Mouse (Mus musculus): ENCODE measurements at regions not wholly inside any gene's neighbourhood (a gene's known extent, or its start where the extent isn't known, plus 50 kb on each side); places are given as distances from the start of the nearest gene placed in this dataset.
A peak's percentile ranks its signal among the peaks of the same experiment; 100 is the strongest.

DNA sequence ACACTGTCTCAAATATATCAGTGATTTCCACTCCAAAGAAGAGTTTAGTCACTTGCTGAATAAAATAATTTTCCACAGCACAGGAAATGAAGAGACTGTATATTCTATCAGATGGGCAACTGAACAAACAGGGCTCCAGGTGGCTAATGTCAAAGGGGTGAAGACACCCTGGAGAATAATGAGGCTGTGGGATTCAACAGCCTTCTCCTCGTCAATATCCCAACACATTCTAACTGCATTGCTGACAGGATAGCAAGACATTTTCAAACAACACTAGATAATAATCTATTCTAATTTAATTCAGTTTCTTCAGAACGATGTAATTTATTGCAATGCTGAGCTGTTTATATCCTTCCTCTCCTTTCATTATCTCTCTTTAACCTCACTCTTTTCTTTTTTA is 134.4 kb upstream of the Klhl13 start:
- DNase-seq: no peak

DNA sequence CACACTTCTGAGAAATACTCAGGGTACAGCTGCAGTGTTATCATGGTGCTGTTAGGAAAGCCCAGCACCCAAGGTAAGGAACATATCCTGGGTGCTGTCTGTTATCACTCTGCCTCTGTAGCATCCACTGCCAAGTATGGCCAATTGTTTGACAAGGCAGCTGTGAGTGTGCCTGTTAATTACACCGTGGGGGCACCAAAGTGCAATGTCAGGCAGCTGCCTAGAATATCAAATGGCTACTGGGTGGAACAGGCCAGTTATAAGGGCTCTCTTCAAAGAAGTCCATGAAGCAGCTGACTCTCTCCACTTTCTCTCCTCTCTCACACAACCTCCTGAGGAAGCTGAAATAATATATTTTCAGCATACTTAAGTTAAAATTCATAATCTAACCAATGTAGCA is 130.3 kb upstream of the Klhl13 start:
- DNase-seq: no peak

DNA sequence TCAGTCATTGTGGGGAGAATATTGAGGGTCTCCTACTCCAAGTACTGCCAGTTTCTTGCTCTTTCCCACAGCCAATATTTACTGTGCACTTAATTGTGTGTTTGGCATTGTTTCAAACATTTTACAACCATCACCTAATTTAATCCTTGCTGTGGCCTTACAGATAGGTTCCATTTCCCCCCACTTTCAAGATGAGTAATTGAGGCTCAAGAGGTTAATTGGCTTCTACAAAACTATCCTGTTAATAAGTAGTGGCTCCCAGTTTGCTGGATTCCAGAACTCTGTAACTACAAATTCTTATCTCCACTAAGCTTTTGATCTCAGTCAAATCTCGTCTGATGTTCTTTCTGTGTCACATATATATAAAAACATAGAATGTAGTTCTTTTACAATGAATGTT is 112.0 kb upstream of the Klhl13 start:
- no peak for DNase-seq

DNA sequence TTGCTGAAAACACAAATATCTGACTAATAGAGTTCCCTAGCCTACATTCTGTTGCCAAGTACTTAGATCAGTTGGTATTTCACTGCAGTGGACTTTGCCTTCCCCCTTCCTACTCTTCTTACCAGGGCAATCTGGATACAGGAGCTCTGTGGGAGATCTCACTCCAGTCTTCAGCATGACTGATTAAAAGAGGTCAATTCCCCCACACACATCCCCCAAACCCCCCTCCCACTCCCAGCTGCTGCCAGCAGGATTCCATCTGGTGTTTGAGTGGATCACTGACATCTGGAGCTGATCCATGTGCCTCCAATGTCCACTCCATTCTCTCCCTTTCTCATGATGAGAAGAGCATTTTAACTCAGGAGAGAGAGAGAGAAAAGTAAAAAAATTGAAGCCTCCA is 101.1 kb upstream of the Klhl13 start:
- DNase-seq: no peak

DNA sequence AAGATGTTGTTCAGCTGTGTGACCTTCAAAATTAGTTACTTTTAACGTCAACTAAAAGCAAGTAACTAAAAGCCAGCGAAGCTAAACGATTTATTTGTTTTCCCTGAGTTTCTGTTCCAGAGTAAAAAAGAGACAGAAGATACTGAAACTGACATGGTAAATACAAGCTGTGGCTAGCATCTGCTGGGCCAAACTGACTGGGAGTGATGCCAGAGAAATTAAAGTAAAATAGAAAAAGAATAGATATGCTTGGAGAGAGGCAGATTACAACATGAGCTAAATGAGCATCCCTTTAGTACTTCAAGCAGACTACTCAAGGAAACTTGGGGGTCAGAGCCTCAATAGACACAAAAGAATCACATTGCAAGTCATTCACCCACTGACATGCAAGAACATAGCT is 88.7 kb upstream of the Klhl13 start:
- DNase-seq: peak; percentile 9

DNA sequence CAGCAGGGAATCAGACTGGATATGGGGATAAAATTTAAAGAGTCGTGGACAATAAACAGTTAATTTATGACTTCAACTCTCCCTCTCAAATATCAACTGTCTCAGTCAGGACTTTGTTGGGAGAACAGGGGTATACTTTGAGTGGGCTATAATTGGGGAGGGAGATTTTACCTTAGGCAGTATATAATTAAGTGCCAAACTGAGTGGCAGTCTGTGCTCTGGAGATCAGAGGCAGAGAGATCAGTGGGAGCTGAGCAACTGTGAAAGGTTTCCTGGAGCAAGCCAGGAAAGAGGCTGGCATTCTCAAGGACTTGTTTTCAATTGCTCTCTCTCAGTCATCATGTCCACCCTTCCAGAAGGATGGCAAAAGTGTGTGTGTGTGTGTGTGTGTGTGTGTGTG is 57.9 kb upstream of the Klhl13 start:
- DNase-seq: no peak

DNA sequence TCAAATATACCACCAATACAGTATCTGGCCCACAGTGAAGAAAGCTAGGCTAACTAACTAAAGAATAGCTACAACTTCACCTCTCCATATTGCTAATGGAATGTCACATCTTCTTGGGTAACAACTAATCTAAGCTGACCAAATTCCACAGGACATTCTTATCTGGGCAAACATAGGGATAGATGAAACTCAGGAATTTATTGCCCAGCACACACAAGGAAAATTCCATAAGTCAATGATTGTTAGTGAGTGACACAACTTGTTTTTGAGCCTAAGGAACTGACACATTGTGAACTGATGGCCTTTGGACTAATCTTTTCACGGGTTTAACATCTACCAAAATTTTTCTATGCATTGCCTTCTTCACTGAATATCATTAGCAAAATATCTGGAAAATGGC is 52.6 kb upstream of the Klhl13 start:
- DNase-seq: no peak

Data from layer of hippocampus, adult 9-11 months (tissue).